Mouse (Mus musculus): ENCODE measurements at regions not wholly inside any gene's neighbourhood (a gene's known extent, or its start where the extent isn't known, plus 50 kb on each side); places are given as distances from the start of the nearest gene placed in this dataset.
A peak's percentile ranks its signal among the peaks of the same experiment; 100 is the strongest.

GRCm38 (mm10) chr13:4662336-4663101 is 53.5 kb upstream of the Akr1e1 start:
- ATAC-seq (replicated peaks; ENCODE audit: poor library complexity): peak; percentile 91
